Mouse (Mus musculus): ENCODE measurements around the gene Gm21852.
"Not testable (repeated sequence)": the region's sequence is repeated elsewhere in the genome, so short reads cannot be mapped to it uniquely, and the experiment has no call there.

The Gm21852 gene

GRCm38 (mm10) chrY:40651896-40652295 lies at the start of gene Gm21852:
Gene Gm21852 (minus strand): TSS chrY:40651996.
- DNase-seq, result not testable (repeated sequence)

Measured in right cerebral cortex, adult 18-20 months (tissue).